Mouse (Mus musculus): Measurements from ENCODE around the gene Ccnj.

Gene Ccnj

DNA sequence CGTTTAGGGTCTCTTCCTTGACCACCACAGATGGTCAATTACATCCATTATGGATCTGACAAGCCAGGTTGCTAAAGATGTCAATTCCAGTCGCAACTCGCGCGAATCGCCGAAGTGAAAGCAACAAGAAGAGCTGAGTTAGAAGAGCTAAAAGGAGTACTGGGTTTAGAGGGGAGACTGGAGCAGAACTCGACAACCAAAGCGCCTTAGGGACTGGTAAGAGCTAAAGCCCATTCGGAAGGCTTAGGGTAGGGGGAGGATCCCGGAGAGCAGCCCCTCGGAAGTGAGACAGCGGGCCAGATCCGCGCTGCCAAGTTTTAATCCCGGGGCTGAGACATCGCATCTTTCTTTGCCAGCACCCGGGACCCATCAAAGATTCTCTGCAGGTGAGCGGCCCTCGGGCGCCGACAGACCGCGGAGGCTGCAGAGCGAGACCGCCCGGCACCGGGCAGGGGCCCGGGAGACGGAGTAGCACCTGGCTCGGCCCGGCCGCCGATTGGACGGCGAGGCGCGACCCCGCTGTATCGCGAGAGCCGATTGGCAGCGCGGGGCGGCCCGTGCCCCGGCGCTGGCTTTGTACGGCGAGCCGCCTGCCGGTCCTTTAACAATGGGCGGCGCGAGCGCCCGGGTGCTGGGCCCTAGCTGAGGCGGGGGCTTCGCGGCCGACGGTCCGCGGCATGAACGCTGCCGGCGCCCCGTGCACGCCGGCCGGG lies at the start of gene Ccnj:
Gene Ccnj (plus strand): TSS at position 577 of the 713 bp plus-strand sequence.
- CTCF ChIA-PET = no interaction called here

DNA sequence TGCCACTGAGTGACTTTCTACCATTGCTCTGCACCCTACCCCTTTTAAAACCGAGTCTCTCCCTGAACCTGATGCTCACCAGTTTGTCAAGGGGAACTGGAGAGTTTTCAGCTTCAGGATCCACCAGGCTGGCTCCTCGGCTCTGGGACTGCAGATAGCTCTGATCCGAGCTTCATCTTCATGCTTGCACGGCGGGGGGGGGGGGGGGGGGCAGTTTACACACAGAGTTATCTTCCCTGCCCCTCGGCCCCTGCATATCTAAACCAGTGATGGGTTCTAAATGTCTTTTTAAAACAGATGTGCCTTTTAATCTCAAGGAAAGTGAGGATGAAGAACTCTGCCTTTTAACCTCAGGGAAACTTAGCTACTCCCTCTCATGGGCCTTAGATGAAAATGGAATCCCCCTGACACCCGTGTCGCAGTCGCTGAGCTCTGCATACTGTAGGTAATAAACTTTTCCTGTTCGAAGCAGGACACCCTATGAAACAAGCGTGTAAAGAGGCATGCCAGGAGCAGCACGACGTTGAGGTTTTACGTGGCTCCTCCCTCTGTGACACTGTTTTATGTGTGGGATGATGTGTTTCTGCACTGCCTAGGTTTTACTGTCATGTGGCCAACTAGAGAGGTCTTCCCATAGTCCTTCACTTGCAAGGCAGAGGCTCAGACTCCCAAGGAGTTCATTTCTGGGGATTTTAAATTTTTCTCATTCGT lies 42.9 kb upstream of the Ccnj start:
- CTCF ChIA-PET = interaction anchor here (0.6 kb wide), 2 partner anchors 51 to 148 kb away, joined by 4 to 6 read pairs; no protein-coding TSS in a partner anchor

DNA sequence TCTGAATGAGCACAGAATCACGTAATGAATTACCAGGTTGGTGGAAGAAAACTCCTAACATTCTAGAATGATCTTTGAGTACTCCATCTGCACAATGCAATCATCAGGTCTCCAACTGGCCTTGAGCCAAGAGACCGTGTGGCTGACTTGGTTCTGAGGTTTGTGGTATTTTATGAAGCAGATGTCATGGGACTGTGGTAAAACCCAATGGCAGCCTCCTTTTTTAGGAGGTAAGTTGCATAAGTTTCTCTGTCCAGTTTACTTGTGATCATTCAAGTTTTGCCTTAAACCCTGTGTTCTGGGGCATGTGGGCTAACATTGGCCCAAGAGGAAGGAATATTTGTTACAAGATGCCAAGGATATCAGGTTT lies 42.4 kb upstream of the Ccnj start:
- CTCF ChIA-PET = no interaction called here

DNA sequence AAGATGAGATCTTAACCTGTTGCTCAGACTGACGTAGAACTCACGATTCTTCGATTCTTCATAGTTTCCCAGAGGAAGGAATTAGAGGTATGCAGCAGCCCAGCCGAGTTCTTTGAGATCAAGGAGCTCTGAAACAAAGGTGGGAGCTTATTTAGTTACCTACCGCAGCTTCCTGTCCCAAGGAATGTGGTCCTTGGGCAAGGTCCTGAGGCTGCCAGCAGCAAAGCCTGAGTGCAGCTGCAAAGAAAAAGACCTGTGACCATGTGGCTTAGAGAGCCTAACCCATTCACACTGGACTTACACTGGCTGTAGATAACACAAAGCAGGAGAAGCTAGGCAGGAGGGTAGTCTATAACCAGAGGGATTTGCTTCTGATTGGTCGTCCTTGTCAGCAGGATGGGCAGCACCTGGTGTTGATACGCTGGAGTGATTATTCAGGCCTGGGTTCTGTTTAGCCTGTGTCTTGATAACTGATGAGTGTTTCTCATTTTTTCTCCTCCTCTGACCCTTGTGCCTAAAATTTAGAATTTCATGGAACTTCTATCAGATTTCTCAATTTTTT lies 25.8 kb upstream of the Ccnj start:
- CTCF ChIA-PET = no interaction called here

DNA sequence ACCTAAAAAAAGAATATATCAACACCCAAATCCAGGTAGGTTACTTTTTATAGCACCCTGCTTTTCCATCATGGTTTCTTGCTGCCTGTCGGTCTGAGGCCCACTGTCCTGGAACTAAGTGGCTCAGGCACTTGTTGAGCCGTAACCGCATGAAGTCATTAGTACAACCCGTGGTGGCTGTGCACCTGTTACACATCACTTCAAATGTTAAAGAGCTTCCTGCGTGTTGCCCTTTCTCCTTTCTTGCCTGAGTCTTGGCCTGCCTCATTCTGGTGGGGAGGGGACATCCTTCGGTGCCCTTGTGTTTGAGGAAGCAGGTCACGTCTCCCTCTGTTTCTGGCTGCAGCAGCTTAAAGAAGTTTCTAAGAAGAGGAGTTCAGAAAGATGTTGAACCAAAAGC lies 21.2 kb upstream of the Ccnj start:
- CTCF ChIA-PET = interaction anchor here (1.6 kb wide), 1 partner anchor 20 kb away, joined by 4 read pairs; no protein-coding TSS in a partner anchor

DNA sequence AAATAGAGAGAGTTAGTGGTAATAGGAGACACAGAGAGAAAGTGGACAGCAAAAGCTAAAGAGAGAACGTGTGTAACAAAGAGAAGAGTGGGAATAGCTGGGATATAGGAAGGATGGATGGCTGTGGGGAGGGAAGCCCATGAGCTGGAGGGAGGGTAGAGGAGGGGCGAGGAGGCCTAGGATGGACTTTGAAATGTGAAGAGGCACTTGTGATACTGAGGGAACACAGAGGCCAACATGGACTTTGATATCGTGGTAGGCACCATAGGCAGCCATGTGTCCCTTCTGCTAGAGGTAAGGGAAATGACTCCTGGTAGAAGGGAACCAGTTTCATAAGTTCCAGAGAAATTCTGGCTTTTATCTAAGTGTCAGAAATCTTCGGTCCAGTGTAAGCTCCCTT lies 19.2 kb upstream of the Ccnj start:
- CTCF ChIA-PET = interaction anchor here (0.6 kb wide), 1 partner anchor 181 kb away, joined by 3 read pairs; no protein-coding TSS in a partner anchor

DNA sequence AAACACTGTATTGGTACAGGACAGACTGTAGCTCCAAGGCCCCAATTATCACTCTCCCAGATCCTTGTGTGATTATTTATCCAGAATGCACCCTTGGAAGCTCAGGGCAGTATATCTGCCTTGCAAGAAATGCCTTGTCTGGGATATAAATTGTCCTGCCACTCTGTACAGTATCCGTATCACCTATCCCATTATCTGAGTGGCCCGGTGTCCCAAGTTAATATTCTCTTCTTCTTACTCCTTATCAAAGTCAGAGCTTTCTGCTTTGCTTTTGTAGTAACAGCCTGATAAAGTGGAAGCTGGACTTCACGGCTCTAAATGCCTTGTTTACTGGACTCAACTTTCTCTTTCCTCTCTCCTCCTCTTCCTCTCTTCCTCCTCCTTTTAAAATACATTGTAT lies 18.3 kb upstream of the Ccnj start:
- CTCF ChIA-PET = no interaction called here

DNA sequence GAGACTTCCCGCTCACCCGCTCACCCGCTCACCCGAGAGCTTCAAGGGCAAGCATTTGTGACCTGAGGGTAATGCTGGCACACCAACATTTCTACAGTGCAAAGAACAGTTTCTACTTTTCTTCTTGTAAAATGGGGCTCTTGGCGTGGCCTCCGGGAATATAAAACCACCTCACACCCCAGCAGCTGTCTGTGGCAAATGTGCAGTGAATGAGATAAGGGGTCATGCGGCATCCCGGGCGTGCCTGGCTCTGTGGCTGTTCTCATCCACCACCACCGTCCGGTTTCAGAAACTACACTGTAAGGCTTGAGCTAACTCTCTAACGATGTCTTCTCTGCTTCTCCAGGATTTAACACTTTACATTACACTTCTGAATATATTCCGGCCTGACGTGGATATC lies 17.7 kb upstream of the Ccnj start:
- CTCF ChIA-PET = no interaction called here

DNA sequence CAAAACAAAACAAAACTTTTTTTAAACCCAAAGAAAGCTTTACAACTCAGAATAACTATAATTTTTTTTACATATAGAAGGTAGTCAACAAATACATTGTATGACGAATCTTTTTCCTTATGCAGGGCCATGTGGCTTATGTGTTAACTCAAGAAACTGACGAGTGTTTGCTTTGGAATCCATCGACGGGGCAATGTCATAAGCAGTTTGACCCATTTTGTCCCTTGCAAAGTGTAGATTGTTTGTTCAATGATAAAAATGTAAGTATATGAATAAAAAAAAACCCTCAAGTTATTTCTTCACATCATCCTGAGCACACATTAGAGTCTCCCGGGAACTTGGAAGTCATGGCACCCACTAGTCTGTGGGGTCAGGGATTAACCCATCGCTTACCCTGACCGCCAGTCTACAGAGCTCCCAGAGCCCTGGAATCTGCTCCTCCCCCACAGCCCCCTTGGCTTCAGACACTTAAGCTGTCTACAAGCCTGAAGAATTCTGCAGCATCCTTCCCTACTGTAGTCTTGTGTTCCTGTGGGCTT lies 15.4 kb upstream of the Ccnj start:
- CTCF ChIA-PET = interaction anchor here (0.6 kb wide), 1 partner anchor 12 kb away, joined by 3 read pairs; no protein-coding TSS in a partner anchor

DNA sequence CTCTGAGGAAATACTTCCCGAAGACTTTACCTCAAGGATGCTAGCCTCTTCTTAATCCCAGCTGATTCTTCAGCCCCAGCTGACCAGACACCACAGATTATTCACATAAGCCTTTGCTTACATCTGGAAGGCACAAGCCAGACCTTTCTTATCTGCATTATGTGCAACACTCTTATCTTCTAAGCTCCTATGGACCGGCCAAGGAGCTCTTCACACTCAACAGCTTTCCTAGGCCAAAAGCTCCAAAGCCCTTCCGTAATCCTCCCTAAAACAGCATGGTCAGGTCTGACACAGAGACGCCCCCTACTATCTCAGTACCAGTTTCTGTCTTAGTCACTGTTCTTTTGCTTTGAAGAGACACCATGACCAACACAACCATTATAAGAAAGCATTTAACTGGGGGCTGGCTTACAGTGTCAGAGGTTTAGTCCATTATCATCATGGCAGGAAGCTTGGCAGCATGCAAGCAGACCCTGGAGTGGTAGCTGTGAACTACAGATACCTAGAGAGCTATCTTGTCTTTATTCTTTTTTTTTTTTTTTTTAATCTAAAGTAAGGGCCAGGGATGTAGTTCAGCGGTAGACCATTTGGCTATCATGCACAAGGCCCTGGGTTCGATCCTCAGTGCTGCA lies 13.1 kb upstream of the Ccnj start:
- CTCF ChIA-PET = interaction anchor here (0.6 to 1.0 kb wide), 2 partner anchors 49 to 197 kb away, joined by 3 read pairs; no protein-coding TSS in a partner anchor

DNA sequence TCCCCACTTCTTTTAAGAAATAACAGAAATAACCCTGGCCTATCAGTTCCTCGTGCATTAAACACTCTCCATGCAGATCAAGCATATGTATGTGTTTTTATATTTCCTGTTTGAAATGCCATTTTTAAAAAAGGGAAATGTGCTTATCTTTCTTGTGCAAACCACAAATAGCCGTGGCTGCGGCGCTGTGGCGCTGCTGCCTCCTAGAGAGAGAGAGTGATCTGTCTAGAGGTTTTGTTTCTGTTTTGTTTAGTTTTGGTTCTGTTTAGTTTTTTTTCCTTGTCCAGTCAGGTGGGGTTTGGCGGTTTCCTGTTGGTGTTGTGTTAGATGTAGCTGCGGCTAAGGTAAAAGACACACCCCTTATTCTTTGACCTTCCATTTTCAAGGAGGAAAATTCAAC lies 12.3 kb upstream of the Ccnj start:
- CTCF ChIA-PET = interaction anchor here (0.7 to 1.0 kb wide), 2 partner anchors 49 to 553 kb away, joined by 3 read pairs; no protein-coding TSS in a partner anchor

DNA sequence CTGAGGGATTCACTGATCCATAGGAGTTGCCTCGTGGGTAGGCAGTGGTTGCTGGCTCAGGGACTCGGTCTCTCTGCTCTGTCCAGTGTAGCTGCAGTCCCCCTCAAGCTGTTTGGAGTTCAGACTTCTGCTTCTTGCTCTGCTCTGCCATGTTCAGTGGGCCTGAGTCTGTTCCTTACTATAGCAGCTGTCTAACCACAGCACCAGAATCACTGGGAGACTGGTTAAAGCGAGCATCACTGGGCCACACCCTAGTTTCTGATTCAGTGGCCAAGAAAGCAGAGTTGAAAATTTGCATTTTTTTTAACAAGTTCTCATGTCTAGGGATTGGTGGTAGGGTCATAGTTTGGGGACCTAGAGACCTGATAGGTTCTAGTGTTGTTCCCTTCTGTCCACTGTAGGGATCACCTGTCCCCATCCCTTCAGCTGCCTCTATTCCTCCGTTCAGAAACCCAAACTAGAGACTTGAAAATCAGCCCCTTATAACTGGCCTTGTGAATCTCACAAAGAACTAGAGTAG lies 9.7 kb upstream of the Ccnj start:
- CTCF ChIA-PET = no interaction called here

DNA sequence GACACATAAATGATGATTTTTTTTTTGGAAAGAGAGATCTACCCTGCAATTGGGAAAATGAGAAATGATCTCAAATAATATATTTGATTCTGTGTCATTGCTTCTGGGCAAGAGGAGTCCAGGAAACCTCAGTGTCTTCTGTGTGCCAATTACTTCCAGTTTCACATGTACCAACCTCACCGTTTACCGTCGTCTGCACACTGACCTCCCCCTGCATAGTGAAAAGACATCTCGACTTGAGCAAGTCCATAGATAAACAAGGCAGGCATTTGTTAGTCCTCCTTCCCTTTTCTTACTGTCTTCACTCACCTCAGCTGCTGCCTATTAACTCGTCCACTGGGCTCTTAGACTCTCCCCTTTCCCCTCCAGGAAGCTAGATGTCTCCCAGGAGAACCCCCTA lies 5.4 kb upstream of the Ccnj start:
- CTCF ChIA-PET = no interaction called here

DNA sequence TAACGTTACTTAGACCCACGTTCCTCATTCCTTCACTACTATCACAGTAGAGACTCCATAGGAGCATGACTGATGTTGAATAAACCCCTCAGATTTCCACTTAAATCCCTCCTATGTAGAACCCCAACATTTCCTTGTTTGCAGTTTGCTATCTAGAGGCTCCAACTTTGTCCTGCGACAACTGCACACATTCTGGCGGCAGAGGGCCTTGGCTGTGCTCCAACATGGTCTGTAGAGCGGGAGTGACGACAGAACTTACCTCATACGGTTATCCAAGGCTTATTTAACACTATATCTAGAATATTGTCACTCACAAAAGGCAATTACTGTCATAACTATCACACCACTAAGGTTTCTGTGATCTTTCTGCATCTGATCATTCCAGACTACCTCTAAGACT lies 4.3 kb upstream of the Ccnj start:
- CTCF ChIA-PET = no interaction called here

DNA sequence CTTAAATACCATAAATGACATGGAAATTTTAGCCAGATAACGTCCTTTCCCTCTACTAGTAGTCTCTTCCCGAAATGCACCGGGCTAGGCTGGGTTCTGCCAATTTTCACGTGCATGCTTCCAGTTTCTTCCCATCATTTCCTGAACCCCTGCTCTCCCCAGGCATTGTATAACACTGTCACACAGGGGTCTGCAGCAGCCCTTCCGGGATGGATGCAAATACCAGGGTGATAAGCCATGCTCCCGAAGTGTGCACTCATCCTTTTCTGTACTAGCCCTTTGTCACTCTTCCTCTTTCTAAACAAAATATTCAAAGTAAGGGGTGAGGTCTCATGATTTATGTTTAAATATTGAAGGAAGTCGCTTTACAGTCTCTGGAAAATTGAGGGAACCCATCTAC lies 881 bp upstream of the Ccnj start:
- CTCF ChIA-PET = no interaction called here

DNA sequence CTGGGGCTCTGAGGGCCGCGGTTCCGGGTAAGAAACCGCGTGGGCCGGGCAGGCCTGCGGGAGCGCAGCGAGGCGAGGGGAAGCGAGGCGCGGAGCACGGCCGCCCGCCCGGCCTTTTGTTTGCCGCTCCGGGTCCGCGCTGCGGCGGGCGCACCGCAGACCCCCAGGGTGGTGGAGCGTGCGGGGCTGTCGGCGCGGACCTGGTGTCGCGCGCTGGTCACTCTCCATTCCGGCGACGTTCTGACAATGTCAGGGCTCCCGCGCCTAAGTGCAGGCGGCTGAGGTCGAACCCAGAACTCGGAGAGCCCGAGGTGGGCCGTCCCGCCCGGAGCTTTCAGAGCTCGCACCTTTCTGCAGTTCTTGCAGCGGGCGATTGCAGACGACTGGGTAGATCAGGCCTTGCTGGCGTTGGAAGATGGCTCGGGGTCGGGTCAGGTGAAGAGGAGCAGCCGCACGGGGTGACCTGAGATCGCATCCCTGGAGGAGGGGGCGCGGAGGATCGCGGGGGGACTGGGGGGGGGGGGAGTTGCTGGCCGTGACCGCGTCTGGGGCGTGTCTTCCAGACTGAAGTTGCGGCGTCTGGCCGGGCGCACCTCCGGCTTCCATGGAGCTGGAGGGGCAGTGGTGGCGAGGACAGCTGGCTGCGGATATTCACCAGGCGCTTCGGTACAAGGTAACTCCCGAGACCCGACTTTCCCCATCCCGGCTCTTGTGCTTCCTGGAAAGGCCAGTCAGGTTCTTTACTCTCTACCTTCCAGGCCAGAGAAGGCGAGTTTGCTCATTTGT lies 530 bp downstream of the Ccnj start:
- CTCF ChIA-PET = interaction anchor here (1.2 kb wide), 1 partner anchor 24 kb away, joined by 9 read pairs; no protein-coding TSS in a partner anchor

DNA sequence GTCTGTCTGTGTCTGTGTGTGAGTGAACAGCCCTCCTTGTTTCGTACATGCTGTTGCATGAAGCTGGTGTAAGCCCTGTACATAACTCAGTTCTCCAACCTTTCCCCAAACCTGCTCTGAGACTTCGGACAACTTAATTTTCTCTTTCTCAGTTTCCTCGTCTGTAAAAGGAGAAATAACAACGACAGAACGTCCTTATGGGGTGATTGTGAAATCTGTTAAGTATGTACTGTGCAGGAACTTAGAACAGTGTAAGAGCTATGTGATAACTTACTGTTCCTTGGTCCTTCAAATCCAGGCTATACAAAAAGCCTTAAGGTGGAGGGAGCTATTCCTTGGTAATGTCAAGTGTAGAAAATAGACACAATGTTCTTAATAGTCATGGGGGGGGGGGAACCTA lies 1.3 kb downstream of the Ccnj start:
- CTCF ChIA-PET = interaction anchor here (0.6 to 1.2 kb wide), 3 partner anchors 24 to 306 kb away, joined by 3 to 9 read pairs (median 3); no protein-coding TSS in a partner anchor

DNA sequence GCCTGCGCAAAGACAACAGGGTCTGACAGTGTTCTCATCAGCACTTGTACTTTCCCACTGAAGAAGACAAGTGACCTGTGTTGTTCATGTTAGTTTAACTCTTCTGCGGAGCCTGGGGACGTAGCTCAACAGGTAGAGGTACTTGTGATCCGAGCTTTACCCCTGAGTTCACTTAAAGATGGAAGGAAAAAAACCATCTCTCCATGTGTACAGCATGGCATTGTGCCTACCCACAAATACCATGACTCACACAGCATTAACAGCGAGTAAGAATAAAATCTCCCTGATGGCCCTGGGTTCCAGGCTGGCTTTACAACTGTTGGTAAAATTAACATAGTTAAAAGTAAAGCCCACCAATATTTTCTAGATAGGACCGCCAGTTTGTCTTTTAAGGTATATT lies 3.4 kb downstream of the Ccnj start:
- CTCF ChIA-PET = no interaction called here

DNA sequence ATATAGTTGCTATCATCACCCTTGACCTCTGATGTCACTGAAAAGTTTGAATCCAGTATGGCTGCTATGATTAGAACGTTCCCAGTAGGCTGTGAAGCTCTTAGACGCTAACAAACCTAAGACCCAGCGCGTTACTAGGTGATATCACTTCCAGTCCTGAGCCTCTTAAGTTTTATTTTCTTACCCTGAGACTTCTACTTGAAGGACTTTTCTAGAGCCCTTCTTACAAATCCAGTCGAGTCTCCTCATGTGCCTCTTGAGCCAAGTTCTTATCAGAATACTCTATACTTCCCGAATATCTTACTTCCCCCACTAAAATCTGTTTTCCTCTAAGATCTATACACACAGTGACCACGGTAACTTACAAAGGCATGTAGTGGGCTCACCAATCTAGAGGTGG lies 7.1 kb downstream of the Ccnj start:
- CTCF ChIA-PET = no interaction called here

DNA sequence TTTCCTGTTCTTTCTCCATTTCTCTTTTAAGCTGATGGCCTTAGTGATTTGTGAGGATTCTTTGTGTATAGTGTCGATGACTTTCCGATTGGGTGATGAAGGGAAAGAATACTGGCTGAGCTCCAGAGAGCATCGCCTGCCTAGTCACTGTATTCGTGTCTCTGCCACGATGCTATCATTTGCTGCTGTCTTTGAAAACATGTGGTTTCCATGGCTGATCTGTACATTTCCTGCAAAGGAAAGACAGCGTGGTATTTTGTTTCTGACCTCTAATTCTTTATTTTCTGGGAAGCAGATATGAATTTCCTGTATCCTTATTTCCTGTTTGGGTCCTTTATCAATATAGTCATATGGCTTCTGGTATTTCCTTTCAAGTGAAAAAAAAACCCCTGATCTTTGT lies 9.2 kb downstream of the Ccnj start:
- CTCF ChIA-PET = no interaction called here

DNA sequence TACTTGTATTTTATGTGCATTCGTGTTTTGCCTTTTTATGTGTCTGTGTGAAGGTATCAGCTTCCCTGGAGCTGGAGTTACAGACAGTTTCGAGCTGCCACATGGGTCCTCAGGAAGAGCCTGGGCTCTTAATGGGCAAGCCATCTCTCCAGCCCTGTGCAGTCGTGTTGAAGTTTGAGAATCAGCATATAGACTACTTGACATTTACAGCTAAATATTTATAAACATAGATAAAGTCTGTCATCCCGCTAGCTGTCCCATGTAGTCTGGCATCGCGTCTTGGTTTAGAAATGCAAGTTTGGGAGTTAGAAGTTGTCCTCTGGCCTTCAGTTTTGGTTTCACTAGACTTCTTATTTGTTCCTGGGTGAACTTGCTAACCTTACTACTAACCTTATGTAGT lies 10.0 kb downstream of the Ccnj start:
- CTCF ChIA-PET = no interaction called here
